Mouse (Mus musculus): ENCODE measurements around the gene Erg. TPM values are rescaled to one million over a fixed set of nuclear protein-coding genes. Genes with fewer than 3 reads are reported as not detected.
A peak's percentile ranks its signal among the peaks of the same experiment; 100 is the strongest.

Gene Erg
- polyA plus RNA-seq, 1 experiment from 2014 or later = 9.1 TPM

DNA sequence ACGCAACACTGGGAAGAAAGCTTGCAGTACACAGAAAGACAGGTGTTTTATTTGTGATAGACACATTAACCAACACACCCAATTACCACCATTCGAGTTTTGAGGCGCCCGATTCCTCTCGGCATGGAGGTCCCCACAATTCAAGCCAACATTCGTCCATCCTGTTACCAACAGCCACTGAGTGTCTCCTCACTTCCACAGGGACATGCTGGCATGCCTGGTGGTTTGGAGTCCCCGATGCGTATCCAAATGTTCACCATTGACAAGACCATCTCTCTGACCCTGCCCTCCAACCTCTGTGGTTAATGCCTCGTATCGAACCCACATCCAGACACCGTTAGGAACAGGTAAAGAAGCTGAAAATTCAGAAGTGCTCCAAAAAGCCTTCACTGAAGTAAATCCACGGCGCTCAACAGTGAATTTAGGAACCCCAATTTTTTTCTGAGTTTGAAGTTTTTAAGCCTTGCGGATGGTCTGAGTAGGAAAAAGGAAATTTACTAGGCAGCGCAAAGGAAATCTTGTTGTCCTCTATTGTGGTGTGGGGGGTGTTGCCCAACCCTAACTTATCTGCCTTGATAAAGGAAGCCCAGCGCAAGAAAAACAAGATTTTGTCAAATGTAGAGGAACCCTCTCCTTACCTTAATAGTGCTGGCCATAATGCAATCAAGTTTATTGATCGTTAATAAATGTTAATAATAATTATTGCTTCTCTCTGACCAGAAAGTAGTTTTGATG lies 127.6 kb downstream of the Erg start:
- Histone ChIP-seq H3K27me3 (ENCODE audit: insufficient read depth, low read length) (no peaks in the 10 kb centered on the region), H3K9me3 (ENCODE audit: low read depth, low read length) (no peaks in the 10 kb centered on the region), H3K4me2 (no peak overlapping the region), H3K4me1 (ENCODE audit: insufficient read depth) (no peaks in the 10 kb centered on the region), H3K9ac (peak overlapping the region; percentile 57), H3K27ac (ENCODE audit: low read depth) (peak overlapping the region; percentile 69), H3K36me3 (ENCODE audit: insufficient read depth) (no peaks in the 10 kb centered on the region), H3K4me3 (ENCODE audit: low read depth, low read length) (peak overlapping the region; percentile 35)
- ATAC-seq (ENCODE audit: insufficient read depth) (no peak), DNase-seq (no peak)
- WGBS = 80% methylated on average over 17 of the region's 17 CpGs
- no peak for TF ChIP-seq CTCF (IDR thresholded peaks at IDR 0.05; ENCODE audit: low read depth)

DNA sequence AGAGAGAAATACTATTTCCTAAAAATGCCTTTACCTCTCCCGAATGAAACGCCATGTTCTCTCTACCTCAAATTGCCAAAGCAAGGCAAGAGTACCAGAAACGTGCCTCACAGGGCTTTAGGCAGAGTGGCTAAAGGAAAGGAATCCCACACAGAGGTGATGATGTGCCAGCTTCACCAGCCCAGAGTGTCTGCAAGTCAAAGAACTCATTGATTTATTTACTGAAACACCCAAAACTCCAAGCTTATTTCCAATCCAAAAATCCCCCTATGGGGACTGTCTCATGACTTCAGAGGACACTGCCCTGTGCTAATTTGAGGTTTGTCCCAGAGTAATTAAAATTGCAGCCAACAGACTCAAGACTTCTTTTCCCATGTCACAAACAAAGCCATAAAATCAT lies 129.4 kb downstream of the Erg start:
- Histone ChIP-seq H3K4me3 (ENCODE audit: low read depth, low read length) (peak overlapping the region; percentile 35), H3K4me2 (peak overlapping the region; percentile 51; the same call in 1 of the 2 replicates), H3K27me3 (ENCODE audit: insufficient read depth, low read length) (no peaks in the 10 kb centered on the region), H3K9me3 (ENCODE audit: low read depth, low read length) (no peaks in the 10 kb centered on the region), H3K4me1 (ENCODE audit: insufficient read depth) (no peaks in the 10 kb centered on the region), H3K36me3 (ENCODE audit: insufficient read depth) (no peaks in the 10 kb centered on the region), H3K9ac (peak overlapping the region; percentile 57), H3K27ac (ENCODE audit: low read depth) (0 out of 2 replicates have a peak overlapping the region, but pooled peaks have one; percentile 20)
- ATAC-seq (ENCODE audit: insufficient read depth) (no peak), DNase-seq (no peak)
- 76% methylated on average over 3 of the region's 3 CpGs for WGBS
- TF ChIP-seq CTCF (IDR thresholded peaks at IDR 0.05; ENCODE audit: low read depth) = no peak

DNA sequence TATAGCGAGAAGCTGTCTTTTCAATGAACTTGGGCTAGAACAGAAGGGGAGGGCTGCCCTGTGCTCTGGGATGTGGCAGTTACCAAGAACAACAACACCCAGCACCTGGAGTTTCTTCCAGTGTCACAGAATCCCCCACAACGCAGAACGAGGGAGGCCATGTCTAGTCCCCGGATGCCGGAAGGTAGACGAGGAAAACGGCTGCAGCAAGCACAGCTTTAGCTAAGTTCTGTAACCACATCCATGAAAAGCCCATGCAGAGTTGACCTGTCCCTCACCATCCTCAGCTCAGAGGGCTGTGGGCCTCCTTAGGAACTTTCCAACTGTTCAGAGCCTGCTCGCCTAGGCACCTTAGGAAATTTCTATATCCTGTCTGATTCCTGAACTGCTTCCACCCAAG lies 130.5 kb downstream of the Erg start:
- peak overlapping the region; percentile 57 for H3K9ac ChIP-seq
- ATAC-seq (ENCODE audit: insufficient read depth) (no peak), DNase-seq (no peak)
- H3K27ac ChIP-seq (ENCODE audit: low read depth) = peak overlapping the region; percentile 7; the same call in 1 of the 2 replicates
- TF ChIP-seq CTCF (IDR thresholded peaks at IDR 0.05; ENCODE audit: low read depth) = no peak
- H3K27me3 ChIP-seq (ENCODE audit: insufficient read depth, low read length) = no peaks in the 10 kb centered on the region
- H3K4me2 ChIP-seq = peak overlapping the region; percentile 51
- H3K4me3 ChIP-seq (ENCODE audit: low read depth, low read length) = peak overlapping the region; percentile 35
- H3K9me3 ChIP-seq (ENCODE audit: low read depth, low read length) = no peaks in the 10 kb centered on the region
- no peaks in the 10 kb centered on the region for H3K4me1 ChIP-seq (ENCODE audit: insufficient read depth)
- H3K36me3 ChIP-seq (ENCODE audit: insufficient read depth) = no peaks in the 10 kb centered on the region
- 68% methylated on average over 8 of the region's 8 CpGs for WGBS

DNA sequence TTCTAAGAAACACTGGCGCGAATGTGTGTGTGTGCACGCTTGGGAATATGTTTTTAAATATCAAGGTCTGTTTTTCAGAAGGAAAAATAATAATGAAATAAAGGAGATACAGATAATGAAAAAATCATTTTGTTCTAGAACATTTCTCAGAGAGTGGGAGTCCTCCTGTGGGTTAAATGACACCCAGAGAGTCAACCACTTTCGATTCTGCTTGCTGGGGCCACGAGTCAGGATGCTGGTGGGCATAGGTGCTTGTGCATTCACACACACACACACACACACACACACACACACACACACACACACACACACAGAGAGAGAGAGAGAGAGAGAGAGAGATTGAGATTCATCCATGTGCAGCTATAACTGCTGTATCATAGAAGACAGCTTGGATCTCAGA lies 130.9 kb downstream of the Erg start:
- Histone ChIP-seq H3K4me1 (ENCODE audit: insufficient read depth) (no peaks in the 10 kb centered on the region), H3K4me3 (ENCODE audit: low read depth, low read length) (peak overlapping the region; percentile 35), H3K9ac (peak overlapping the region; percentile 57; the same call in 1 of the 2 replicates), H3K36me3 (ENCODE audit: insufficient read depth) (no peaks in the 10 kb centered on the region), H3K4me2 (peak overlapping the region; percentile 51), H3K27me3 (ENCODE audit: insufficient read depth, low read length) (no peaks in the 10 kb centered on the region), H3K27ac (ENCODE audit: low read depth) (no peak overlapping the region), H3K9me3 (ENCODE audit: low read depth, low read length) (no peaks in the 10 kb centered on the region)
- TF ChIP-seq CTCF (IDR thresholded peaks at IDR 0.05; ENCODE audit: low read depth) = no peak
- no peak for ATAC-seq (ENCODE audit: insufficient read depth)
- WGBS = 80% methylated on average over 5 of the region's 5 CpGs
- DNase-seq = no peak

DNA sequence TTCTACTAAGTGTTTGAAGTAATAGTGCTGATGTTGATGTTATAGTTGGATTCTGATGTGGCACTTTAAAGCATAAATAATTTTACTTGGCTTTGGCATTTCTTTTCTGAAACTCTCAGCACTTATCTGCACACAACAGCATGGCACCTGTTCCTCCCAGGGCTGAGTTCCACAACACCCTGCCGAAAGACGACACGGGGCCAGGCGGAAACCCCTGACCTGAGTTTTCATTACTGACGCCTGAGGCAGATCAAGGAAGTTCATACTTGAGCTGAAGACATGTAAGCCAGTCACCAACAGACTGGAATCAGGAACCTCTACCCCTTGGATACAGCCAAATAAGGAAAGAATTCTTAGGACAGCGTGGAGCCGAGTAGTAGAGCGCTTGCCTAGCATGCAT lies 134.0 kb downstream of the Erg start:
- WGBS = 74% methylated on average over 8 of the region's 8 CpGs
- no peaks in the 10 kb centered on the region for H3K4me1 ChIP-seq (ENCODE audit: insufficient read depth)
- H3K9me3 ChIP-seq (ENCODE audit: low read depth, low read length) = no peaks in the 10 kb centered on the region
- ATAC-seq (ENCODE audit: insufficient read depth) (no peak), DNase-seq (no peak)
- H3K4me2 ChIP-seq = peak overlapping the region; percentile 51; the same call in 1 of the 2 replicates
- no peak overlapping the region for H3K4me3 ChIP-seq (ENCODE audit: low read depth, low read length)
- no peaks in the 10 kb centered on the region for H3K36me3 ChIP-seq (ENCODE audit: insufficient read depth)
- no peaks in the 10 kb centered on the region for H3K27me3 ChIP-seq (ENCODE audit: insufficient read depth, low read length)
- H3K27ac ChIP-seq (ENCODE audit: low read depth) = peak overlapping the region; percentile 19; the same call in 1 of the 2 replicates
- TF ChIP-seq CTCF (IDR thresholded peaks at IDR 0.05; ENCODE audit: low read depth) = no peak
- no peak overlapping the region for H3K9ac ChIP-seq

DNA sequence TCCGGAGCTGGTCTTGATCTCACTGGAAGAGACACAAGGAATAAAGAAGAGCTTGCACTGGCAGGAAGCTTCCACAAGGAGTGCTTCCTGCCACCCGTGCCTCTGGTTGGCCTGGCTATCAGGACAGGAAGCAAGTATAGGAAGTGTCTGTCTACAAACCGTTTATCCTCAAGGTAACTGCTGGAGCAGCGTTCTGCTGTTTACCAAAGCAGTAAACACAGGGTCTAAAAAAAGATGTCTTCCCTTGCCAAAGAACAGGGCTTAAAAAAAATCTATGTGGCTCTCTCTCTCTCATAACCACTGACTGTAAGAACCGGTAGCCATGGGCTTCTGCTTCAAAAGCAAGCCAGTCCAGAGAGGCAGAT lies 137.1 kb downstream of the Erg start:
- H3K4me1 ChIP-seq (ENCODE audit: insufficient read depth) = no peaks in the 10 kb centered on the region
- ATAC-seq (ENCODE audit: insufficient read depth) (peak; percentile 74), DNase-seq (peak; percentile 66)
- no peaks in the 10 kb centered on the region for H3K36me3 ChIP-seq (ENCODE audit: insufficient read depth)
- peak; percentile 21; the same call in 1 of the 2 replicates for TF ChIP-seq CTCF (IDR thresholded peaks at IDR 0.05; ENCODE audit: low read depth)
- no peak overlapping the region for H3K9ac ChIP-seq
- no peak overlapping the region for H3K4me3 ChIP-seq (ENCODE audit: low read depth, low read length)
- H3K27ac ChIP-seq (ENCODE audit: low read depth) = no peak overlapping the region
- WGBS = 33% methylated on average over 5 of the region's 5 CpGs
- no peak overlapping the region for H3K4me2 ChIP-seq
- no peaks in the 10 kb centered on the region for H3K9me3 ChIP-seq (ENCODE audit: low read depth, low read length)
- no peaks in the 10 kb centered on the region for H3K27me3 ChIP-seq (ENCODE audit: insufficient read depth, low read length)

DNA sequence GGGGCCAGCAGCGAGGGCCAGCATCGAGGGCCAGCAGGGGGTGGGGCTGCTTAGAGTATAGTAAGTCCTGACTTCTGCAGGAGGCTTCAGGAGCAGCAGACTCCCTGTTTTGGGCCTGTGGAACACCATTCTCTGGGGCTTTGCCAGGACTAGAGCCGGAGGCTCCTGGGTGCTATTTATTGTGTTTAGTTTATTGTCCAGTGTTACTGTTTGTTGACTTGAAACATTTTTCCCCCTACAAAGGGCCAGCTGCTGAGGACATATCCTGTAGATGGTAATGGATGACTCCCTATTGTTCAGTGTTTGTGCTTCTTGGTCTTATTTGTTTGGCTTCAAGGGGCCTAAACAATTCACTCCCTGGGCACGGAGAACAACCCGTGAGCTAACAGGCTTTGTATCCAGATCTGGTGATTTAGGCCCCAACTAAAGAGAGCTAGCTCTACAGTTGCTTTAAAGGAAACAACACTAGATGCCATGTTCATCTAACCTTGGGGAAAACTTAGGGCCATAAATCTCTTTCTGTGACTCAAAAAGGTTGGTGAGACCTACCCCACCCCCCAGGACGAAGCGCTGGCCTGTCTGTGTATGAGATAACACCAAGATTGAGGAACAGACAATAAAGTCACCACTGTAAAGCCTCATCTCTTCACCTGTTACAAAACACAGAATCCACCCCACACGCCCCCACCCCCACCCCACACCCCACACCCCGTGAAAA lies 137.6 kb downstream of the Erg start:
- Histone ChIP-seq H3K36me3 (ENCODE audit: insufficient read depth) (no peaks in the 10 kb centered on the region), H3K4me3 (ENCODE audit: low read depth, low read length) (no peak overlapping the region), H3K9ac (no peak overlapping the region), H3K9me3 (ENCODE audit: low read depth, low read length) (no peaks in the 10 kb centered on the region), H3K27ac (ENCODE audit: low read depth) (no peak overlapping the region), H3K4me2 (no peak overlapping the region), H3K4me1 (ENCODE audit: insufficient read depth) (no peaks in the 10 kb centered on the region), H3K27me3 (ENCODE audit: insufficient read depth, low read length) (no peaks in the 10 kb centered on the region)
- DNase-seq (peak; percentile 31), ATAC-seq (ENCODE audit: insufficient read depth) (peak; percentile 14; the same call in 1 of the 2 replicates)
- no peak for TF ChIP-seq CTCF (IDR thresholded peaks at IDR 0.05; ENCODE audit: low read depth)
- WGBS = 64% methylated on average over 9 of the region's 9 CpGs

Measured in lung, embryonic 14.5 days (tissue).